ENCODE assay signal across 8 mouse cellular contexts in the genomic region with DNA sequence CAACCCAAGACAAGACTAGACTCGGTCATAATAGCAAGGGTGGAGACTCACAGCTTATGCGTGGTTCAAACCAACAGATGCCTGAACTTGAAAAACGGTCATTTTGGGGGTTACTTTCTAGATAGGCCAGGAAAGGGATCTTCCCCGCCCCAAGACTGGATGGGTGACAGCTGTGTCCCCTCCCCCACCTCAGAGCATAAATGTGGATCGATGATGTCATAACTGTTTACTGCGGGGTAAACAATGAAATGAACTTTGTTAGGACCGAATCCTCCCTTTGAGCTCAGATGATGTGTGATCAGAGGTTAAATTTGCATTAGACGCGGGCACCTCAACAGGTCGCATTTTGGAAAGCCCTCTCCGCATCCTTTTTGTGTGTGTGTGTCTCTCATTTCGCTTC. TPM values are rescaled to one million over a fixed set of nuclear protein-coding genes. Genes with fewer than 3 reads are reported as not detected.
DNase-seq lines count a peak whose midpoint lies in the region; ATAC-seq lines count a peak whose summit lies in the region.

No protein-coding gene starts in this region.

- H3K9ac ChIP-seq in hindbrain, embryonic 15.5 days = peak overlapping the region; percentile 85
- peak overlapping the region; percentile 95 for H3K9ac ChIP-seq in midbrain, embryonic 11.5 days (ENCODE audit: low read length)

- peak; percentile 28 to 57 for DNase-seq in cerebellum, postnatal 14 days
- DNase-seq in embryo, embryonic 11 days = peak; percentile 47
- DNase-seq in midbrain, embryonic 11.5 days (ENCODE audit: low spot score, missing footprints) = peak; percentile 93
- DNase-seq in adrenal gland, postnatal 4 days (ENCODE audit: low spot score in 2 of 2) = no peak
- no peak for DNase-seq in ovary, postnatal 36 days (ENCODE audit: low spot score)
- no peak for DNase-seq in cerebellum, adult 9-10 months

- no peak for ATAC-seq in cerebellum, adult (ENCODE audit: insufficient number of reproducible peaks, low FRiP score, low TSS enrichment)
- ATAC-seq in hindbrain, embryonic 15.5 days (ENCODE audit: low FRiP score, low read depth) = no peak
- ATAC-seq in midbrain, embryonic 11.5 days (ENCODE audit: low FRiP score) = no peak

- H3K27ac ChIP-seq in hindbrain, embryonic 15.5 days (replicated peaks) = peak overlapping the region; percentile 90
- no peak overlapping the region for H3K27ac ChIP-seq in midbrain, embryonic 11.5 days (ENCODE audit: low read depth, low read length)

- H3K9me3 ChIP-seq in hindbrain, embryonic 15.5 days = no peaks in the 10 kb centered on the region
- no peaks in the 10 kb centered on the region for H3K9me3 ChIP-seq in midbrain, embryonic 11.5 days (ENCODE audit: control insufficient read depth, low read length)

- H3K27me3 ChIP-seq in hindbrain, embryonic 15.5 days = no peaks in the 10 kb centered on the region; the same call in 1 of the 2 replicates
- H3K27me3 ChIP-seq in midbrain, embryonic 11.5 days (ENCODE audit: control insufficient read depth, insufficient read depth, low read length) = peaks cover 3% of the 10 kb centered on the region

- 4% methylated on average over 12 of the region's 12 CpGs for WGBS in hindbrain, embryonic 15.5 days
- WGBS in midbrain, embryonic 11.5 days = 7% methylated on average over 12 of the region's 12 CpGs

- H3K4me1 ChIP-seq in hindbrain, embryonic 15.5 days (replicated peaks) = peaks cover 53% of the 10 kb centered on the region
- H3K4me1 ChIP-seq in midbrain, embryonic 11.5 days (ENCODE audit: control insufficient read depth, insufficient read depth, low read length) = peaks cover 22% of the 10 kb centered on the region

- peak overlapping the region; percentile 93 for H3K4me3 ChIP-seq in hindbrain, embryonic 15.5 days
- H3K4me3 ChIP-seq in midbrain, embryonic 11.5 days (ENCODE audit: low read depth, low read length) = peak overlapping the region; percentile 89

- no peaks in the 10 kb centered on the region for H3K36me3 ChIP-seq in hindbrain, embryonic 15.5 days
- H3K36me3 ChIP-seq in midbrain, embryonic 11.5 days (ENCODE audit: control insufficient read depth, insufficient read depth, low read length) = 0 out of 2 replicates have a peak, but pooled peaks cover under 1% of the 10 kb centered on the region

- H3K4me2 ChIP-seq in hindbrain, embryonic 15.5 days = peak overlapping the region; percentile 82
- peak overlapping the region; percentile 90 for H3K4me2 ChIP-seq in midbrain, embryonic 11.5 days

RNA-seq across cellular contexts. Expression of a gene that starts 1.0 kb away (rescaled TPM):
- polyA plus RNA-seq in hindbrain, embryonic 15.5 days (2015; fragmentation: Nextera tagmentation; extraction: Ambion mirVana) = 6.3 and 7.1 TPM in 2 replicates
- polyA plus RNA-seq in midbrain, embryonic 11.5 days (2014; fragmentation: Nextera tagmentation; extraction: Ambion mirVana) = 9.7 TPM in 2 replicates
- total RNA-seq in adrenal gland, postnatal 4 days (2021) = 10 to 100 TPM; 12.3 to 13.7 TPM

Comparison
In these comparisons a context has a peak if more than half of its experiments do, and no peak if none do; other contexts are left out.
1. DNase-seq: peak in cerebellum, postnatal 14 days (2 of 2), embryo, embryonic 11 days (single experiment) and midbrain, embryonic 11.5 days (single experiment); none in adrenal gland, postnatal 4 days (0 of 2), ovary, postnatal 36 days (single experiment) and cerebellum, adult 9-10 months (single experiment).